Mouse (Mus musculus) CD4-positive naive resting alpha-beta T cell, adult 57 days (primary cell): ENCODE data around the gene Wdr66. TPM values are rescaled to one million over a fixed set of nuclear protein-coding genes. Genes with fewer than 3 reads are reported as not detected.

Experiments used
- total RNA-seq: library from RNA; stranded (reverse); gene quantifications from one replicate; pipeline ENCODE4 v1.2.4, GENCODE M21; 2023

Gene Wdr66
- total RNA-seq, result 2.9 TPM

DNA sequence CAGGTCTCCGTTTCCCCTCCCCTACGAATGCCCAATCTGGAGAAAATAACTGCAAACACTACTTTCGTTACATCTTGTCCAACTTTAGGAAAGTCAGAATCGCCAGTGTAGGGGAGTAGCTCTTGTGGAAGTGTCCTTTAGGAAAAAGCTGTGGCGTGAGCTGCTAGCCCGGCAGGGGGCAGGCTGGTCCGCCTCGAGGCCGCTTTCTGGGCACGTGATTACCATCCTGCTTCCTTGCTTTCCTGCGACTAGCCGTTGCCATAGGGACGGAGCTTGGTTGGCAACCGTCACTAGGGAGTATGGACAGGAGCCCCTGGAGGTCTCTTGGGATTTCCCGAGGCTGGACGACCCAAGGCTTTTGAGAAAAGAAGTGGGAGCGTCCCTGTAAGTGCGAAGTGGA, at the start of gene Wdr66:
TSS of gene Wdr66 (plus strand) at position 269 of the 400 bp plus-strand sequence.

DNA sequence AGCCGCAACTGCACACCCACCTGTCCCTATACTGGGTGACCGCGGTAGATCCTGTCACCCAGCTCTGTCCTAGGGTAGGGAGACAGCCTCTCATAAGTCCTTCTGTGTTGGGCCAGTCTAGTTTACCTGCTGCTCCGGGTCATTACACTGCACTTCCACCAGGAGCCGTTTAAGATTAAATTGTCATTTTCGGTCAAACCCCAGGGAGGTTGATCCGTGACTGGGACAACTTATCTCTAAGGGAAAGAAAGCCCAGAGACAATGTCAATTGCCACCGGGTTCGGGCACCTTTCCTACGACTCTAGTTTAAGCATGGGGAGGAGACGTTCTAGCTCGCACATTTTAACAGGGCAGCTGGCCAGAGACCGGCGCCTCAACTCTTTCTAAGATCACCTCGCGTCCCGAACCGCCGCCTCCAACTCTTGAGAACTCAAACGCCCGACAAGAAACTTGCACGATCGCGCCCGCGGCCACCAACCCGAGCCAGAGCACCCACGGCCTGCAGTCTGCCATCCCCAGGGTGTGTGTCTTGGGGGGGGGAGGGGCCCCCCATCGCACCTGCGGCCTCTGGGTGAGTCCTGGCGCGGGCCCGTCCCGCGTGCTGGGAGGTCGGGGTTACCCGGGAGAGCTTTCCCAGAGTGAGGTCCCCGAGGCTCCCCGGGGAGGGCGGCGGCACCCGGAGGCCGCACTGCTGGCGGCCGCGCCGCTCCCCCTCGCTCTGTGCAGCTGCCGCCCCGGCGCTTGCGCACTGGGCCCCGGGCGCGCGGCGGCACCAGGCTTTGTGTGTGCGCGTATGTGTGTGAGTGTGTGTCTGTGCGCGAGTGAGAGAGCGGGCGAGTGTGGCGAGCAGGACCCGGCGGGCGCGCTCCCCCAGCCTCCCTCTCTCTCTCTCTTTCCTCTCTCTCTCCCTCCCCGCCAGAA, 92.1 kb downstream of the Wdr66 start, which contains the start of gene Bcl7a:
TSS of gene Bcl7a (plus strand) at position 128 of the 921 bp plus-strand sequence.

Other genes with a start within 250 kb of the Wdr66 start
- gene Orai1, start 237.0 kb upstream of the Wdr66 start, total RNA-seq, result 87.2 TPM
- not detected for gene Morn3, start 205.1 kb upstream of the Wdr66 start, total RNA-seq
- gene Tmem120b, start 183.7 kb upstream of the Wdr66 start, total RNA-seq, result 8.4 TPM
- 86.3 TPM for gene Rhof, start 119.4 kb upstream of the Wdr66 start, total RNA-seq
- 97.1 TPM for gene Setd1b, start 109.9 kb upstream of the Wdr66 start, total RNA-seq
- gene Psmd9, start 82.7 kb upstream of the Wdr66 start, total RNA-seq, result 24.7 TPM
- gene Hpd, start 69.4 kb upstream of the Wdr66 start, total RNA-seq, result not detected
- gene Bcl7a, start 91.7 kb downstream of the Wdr66 start, total RNA-seq, result 15.4 TPM
- 87.5 TPM for gene Mlxip, start 142.7 kb downstream of the Wdr66 start, total RNA-seq
- not detected for gene Lrrc43, start 237.2 kb downstream of the Wdr66 start, total RNA-seq
- not detected for gene Il31, start 237.4 kb downstream of the Wdr66 start, total RNA-seq